Mouse (Mus musculus): Measurements from ENCODE around the gene Stk32c.

The Stk32c gene

DNA sequence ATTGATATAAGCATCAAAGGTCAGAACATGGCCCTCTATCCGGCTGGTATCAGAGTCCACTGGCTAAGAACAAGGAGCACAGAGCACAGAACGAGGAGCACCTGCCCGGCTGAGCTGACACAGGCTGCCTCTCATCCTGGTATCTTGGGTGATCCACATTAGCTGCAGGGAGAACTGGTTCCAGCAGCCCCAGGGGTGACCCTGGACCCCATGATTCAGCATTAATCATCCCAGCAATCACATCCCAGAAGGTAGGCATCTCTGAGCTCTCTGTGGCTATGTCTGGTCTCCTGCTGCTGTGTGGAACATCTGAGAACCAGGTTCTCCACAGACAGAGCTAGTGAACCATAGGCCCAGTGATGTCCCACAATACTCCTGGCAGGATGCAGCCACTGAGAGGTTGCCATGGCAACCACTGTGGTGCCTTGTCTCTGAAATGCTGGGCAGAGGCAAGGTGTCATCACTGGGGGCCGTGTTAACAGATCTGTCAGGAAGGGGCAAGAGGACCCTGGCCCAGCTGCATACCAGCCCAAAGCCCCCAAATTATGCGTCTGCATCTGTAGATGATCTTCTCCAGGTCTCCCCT, 76.1 kb downstream of the Stk32c start:
- no peak for DNase-seq

GRCm38 (mm10) chr7:139135236-139135635, 77.9 kb downstream of the Stk32c start:
- no peak for DNase-seq

DNA sequence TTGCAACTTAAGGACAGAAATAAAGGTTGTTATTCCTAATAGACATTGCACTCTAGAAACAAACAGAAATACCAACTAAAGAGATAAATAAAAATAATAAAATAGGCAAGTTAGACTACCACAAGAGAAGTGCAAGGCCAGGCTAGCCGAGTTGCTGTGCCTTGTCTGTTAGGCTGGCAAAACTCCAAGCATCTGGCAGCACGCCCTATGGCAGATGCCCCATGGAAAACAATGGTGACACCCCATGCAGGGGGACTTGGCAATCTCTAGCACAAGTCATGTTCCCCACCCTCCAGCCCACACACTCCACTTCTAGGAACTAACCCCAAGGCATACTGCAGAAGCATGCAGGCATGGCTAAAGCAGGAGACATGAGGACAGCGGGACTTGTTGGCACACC, 79.7 kb downstream of the Stk32c start:
- no peak for DNase-seq

DNA sequence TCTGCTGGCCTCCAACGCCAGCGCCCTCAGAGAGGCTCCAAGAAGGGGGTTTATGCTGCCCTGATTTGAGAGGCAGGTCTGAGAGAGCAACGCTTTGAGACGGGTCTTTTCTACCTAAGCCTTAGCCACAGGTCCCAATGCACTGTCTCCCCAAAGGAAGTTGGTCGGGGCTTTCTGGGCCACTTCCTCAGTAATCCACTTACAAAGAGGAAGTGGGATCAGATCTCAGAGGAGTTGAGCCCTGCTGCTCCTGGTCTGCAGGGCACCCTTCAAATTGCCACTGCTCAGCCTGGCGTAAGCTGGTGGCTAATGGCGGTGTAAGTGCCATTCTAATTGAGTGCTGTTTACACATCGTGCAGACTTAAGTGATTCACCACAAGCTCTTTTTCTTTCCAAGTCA, 81.6 kb downstream of the Stk32c start:
- no peak for DNase-seq

DNA sequence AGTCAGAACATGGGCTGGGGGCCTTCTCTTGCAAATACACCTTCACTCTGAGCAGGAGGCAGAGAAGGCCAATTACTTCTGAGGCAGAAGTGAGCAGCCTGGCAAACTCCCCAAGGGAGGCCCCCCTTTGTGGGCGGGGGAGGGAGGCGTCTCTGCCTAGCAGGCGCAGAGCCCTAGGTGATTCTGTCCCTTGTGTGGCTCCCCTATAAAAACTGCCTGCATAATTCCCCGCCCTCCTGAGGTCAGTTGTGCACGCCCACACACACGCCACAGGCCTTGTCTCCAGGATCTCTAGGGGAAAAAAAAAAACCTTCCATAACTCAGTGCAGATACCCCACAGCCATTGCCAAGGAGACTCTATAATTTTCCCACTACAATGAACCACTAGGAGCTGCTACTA, 82.7 kb downstream of the Stk32c start:
- DNase-seq = no peak

DNA sequence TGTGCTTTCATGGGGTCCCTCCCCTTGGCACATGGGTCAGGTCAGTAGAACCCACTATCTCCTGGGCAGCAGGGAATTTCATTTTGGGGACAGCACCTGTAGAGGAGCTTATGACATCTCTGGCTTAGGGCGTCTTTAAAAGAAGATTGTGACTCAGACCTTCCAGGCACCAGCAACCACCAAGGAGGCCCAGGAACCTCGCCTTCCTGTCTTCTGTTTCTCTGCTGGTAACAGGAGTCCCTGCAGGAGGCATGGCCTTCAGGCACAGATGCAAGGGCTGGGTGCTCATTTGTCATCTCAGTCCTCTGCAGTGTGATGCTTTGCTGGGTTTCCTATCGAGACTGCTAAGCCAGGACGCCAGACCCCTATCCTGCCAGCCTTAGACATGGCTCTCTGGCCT, 84.1 kb downstream of the Stk32c start:
- DNase-seq = no peak

DNA sequence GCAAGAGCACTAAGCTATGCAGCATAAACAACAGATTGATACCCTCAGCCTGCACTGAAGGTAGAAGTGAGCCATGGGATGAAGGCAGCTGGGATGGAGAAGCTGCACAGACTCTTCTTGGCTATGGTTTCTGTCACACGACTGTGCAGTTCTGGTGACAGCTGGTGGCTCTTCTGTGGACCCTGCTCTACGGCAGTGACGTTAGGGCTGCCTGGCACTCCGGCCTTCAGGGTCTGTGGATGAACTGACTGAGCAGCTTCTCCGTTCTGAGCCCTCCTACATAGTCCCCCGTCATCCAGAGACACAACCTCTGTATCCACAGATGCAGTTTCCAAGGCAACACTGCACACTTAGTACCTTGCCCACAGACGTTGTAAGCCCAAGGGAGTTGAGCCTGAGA, 86.6 kb downstream of the Stk32c start:
- no peak for DNase-seq

GRCm38 (mm10) chr7:139125881-139126280, 87.2 kb downstream of the Stk32c start:
- DNase-seq = no peak

DNA sequence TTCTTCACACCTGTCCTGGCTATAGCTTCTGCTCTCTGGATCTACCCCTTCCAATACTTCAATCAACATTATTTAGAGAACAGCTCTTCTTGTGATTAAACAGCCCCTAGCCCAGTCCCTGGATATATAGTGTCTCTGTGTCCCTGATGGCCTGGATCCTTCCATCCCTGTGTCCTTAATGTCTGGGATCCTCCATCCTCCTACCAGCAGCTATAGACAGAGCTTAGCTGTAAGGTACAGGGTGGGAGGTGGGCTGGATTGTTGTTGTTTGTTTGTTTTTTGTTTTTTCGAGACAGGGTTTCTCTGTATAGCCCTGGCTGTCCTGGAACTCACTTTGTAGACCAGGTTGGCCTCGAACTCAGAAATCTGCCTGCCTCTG, 93.3 kb downstream of the Stk32c start:
- DNase-seq = no peak

DNA sequence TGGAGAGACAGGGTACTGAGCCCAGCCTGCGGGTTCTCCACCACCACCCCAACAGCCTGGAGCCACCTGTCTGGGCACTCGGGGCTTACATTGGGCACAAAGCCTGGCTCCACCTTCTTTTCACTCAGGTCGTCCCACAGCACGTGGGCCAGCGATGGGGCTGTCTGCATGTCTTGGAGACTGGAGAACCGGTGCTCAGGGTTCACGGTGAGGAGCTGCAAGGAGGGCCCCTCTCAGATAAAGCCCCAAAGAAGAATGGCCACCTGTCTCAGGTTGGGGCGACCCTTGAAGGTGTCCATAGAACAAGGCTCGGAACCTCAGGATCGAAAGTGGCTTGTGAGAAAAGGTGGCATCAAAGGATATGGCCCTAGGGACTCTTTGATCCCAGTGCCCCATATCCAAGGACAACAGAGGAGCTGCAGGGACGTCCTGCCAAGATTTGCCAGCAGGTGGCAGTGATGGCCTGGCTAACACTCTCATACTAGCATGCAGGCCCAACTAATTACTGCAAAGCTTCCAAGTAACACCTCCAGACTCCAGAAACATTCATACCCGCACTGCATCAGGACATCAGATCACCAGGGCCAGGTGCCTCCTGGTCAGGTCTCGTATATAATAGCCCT, 93.8 kb downstream of the Stk32c start:
- peak; percentile 49 for DNase-seq

DNA sequence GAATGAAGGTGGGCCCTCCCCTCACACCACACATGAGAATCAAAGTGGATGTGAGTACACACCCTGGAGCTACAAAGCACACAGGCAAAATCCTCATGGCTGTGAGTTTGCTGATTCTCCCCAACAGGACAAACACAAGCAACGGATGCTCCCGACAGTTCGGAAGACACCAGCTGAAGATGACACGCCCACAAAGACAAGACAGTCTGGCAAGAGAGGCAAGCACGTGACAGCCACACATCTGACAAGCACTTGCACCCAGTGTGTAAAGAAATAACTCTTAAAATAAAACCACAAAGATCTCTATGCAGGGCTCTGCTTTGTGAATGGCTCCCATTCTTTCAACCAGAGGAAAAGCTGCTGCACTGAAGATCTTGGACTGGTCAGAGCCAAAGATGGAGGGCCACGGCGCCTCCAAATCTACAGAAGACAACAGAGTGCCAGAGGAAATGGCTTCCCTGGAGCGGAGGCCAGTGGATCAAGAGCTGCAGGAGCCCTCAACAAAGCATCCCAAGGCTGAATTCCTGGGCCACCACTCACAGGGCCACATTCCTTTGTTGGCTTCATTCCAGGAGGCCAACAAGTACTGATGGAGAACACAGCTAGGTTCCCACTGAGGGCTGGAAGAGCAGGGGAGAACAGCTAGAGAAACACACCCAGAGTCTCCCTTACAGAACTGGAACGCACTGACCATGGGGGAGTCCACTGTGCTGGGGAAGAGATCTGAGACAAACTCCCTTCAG, 105.0 kb downstream of the Stk32c start:
- DNase-seq = no peak

- DNase-seq = no peak
Observed at GRCm38 (mm10) chr7:139105705-139106104, 107.4 kb downstream of the Stk32c start.

DNA sequence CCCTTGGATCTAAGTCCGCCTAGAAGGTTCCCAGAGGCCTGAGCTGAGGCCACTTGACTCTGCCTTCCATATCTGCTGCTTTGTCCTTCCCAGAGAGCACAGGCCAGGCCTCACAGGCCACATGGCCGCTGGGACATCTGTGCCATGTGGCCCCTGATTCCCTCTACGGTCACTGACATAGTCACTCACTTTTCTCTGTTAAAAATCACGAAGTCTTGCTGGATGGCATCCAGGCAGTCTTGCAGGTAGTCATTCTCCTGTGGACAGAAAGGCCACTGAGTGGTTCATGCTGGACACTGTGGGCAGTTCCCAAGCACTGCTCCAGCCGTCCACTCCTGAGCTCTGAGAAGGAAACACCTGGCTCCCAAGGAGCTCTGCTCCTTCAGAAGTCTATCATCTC, 108.0 kb downstream of the Stk32c start:
- DNase-seq = no peak

DNA sequence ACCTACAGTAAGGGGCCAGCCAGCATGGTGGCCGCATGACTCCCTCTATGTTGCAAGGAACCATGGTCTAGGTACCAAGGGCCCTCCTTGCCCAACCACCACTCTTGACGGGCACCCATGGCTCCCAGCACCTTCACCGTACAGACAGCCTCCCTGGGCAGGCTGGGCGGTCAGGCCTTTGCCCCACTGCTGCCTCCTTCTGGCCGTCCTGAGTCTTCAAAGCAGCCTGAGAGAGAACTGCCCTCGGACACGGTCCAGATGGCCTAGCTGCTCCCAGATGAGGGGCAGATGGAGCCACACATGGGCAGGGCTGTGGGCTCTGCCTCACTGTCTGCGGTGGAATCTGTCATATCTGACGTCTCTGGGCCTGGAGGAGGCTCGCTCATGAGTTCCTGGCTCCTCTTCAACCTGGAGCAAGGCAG, 109.1 kb downstream of the Stk32c start:
- no peak for DNase-seq

GRCm38 (mm10) chr7:139101826-139102225, 111.3 kb downstream of the Stk32c start:
- DNase-seq = no peak

DNA sequence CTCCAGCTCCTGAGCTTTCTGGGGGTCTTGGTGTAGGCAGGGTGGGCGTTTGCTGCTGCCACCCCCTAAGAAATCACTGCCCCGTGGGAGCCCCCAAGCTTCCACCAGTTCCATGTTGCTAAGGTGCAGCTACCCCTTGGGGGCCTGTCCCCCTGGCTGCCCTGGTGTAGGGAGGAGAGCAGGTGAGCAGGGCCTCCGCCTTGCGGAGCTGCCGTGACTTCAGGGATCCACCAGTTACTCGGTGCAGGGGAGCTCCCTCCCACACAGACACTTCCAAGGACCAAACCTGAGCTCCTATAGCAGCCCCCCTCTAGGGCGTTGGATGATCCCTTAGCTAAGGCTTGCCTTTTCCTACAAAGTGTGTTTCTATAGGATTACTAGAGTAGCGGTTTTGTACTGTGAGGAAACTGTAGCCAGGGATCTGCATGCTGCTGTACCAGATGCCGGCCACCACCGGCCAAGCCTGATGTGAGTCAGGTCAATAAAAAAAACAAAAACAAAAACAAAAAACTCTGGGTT, 111.8 kb downstream of the Stk32c start:
- no peak for DNase-seq

GRCm38 (mm10) chr7:139100531-139101095, 112.5 kb downstream of the Stk32c start:
- no peak for DNase-seq

DNA sequence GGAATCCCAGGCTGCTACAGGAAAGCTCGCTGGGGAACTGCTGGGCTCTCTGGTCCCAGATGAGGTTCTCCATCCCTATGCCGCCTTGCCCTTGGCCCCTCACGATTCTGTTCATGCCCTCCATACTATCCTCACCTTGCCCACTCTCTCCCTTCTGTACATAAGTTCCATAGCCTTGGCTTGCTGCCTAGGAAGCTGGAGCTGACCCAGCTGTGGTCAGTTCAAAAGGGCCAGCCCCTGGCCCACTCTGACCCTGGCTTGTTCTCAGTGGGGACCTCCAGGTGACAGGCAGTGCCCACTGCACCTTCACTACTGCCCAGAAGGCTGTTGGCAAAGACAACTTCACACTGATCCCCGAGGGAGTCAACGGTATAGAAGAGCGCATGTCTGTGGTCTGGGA, 116.7 kb downstream of the Stk32c start:
- no peak for DNase-seq

DNA sequence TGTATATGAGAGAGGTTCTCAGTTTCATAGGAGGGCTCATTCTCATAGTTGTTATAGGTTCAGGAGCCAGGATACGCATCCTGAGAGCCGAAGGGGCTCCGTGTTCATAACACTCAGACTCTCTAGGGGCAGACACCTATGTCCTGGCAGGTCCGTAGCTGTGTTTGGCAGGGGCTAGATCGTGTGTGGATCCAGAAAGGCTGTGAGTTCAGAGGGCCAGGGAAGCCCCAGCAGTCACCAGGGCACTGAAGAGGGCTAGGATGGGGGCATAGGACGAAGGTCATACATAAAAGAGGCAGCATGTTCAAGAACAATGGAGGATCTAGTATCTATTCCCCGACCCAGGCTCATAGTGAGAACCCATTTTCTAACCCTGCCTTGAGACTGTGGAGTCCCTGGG, 117.8 kb downstream of the Stk32c start:
- no peak for DNase-seq

DNA sequence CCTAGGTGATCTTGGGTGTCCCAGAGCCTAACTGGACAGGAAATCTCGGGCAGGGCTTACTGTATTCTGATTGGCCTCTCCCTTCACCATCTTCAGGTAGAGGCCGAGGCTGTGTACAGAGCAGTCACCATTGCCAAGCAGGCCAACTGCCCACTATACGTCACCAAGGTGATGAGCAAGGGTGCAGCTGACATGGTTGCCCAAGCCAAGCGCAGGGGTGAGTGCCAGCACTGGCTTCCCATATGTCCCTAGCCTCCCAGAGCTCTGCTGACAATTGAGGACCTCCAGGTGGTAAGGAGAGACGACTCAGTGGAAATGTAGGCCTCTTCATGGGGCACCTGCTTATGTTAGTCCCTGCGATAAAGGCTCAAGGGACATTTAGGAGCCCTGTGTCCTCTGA, 118.3 kb downstream of the Stk32c start:
- no peak for DNase-seq

DNA sequence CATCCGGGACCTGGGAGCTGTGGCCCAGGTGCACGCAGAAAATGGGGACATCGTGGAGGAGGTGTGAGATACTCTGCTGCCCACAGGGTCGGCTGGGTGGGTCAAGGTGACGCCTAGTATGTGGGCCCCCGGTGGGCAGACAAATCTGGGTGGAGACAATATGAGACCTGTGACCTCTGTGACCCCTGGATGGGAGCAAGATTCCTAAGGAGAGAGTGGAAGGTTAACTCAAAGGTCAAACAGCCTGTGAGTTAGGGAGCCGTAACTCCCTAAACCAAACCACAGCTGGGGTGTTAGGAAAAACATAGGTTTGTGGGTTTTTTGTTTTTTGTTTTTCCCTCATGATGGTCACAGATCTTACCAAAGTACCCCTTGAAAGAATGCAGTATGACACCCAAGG, 119.3 kb downstream of the Stk32c start:
- no peak for DNase-seq

DNA sequence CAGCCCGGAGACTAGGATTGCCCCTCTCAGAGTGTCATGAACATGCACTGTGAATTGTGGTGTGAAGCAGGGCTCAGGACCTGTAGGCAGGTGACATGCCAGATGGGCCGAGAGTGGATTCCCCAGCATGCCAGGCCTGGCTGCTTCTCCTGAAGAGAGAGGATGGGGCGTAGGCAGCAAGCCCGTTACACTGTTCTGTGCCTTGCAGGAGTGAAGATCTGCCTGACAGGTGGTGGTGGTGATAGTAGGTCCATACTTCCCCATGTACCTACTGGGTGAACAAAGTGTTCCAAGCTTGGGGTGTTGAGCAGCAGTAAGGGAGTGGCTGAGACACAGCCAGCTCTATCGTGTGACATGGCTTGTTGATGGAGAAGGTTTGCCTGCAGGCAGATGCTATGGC, 120.0 kb downstream of the Stk32c start:
- no peak for DNase-seq

DNA sequence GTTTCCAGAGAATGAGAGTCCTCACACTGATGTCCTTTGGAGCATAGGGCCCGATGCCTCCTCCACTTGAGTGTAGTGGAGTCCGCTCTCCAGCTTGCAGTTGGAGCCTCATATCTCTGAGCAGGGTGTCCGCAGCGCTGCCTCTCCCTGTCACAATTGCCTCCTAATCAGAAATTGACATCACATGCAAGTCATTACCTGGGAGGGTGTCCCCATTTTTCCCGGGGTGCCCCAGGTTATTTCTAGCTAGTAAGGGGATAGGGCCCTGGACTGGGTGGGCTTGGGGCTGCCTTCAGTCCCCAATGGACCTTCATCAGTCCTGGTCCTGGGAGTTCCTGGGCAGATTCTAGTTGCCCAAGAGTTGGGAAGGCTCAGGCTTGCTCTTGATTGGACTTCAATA, 120.4 kb downstream of the Stk32c start:
- DNase-seq = no peak

DNA sequence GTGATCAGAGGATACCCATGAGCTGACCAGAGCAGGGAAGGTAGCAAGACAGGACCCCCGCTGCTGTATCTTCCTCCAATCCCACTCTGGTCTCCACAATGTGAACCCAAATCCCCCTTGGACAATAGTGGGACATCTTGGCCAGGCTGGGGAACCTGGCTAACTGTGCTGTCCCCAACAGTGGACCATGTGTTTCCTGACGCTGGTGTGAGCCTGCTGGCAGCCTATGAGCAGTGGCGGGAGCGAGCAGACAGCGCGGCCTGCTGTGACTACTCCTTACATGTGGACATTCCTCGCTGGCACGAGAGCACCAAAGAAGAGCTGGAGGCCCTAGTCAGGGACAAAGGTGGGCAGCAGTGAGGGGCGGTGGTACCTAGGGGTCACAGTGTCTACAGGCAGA, 121.4 kb downstream of the Stk32c start:
- no peak for DNase-seq
